Mouse (Mus musculus) heart, embryonic 14.5 days (tissue): ENCODE measurements around the gene Glrx2. TPM values are rescaled to one million over a fixed set of nuclear protein-coding genes. Genes with fewer than 3 reads are reported as not detected.
A peak's percentile ranks its signal among the peaks of the same experiment; 100 is the strongest.

Source experiments
- ATAC-seq: fragments of 200-750 bp; cut with Nextera tagmentation; 2 replicates; pipeline ENCODE4 v1.8.0; 2017; ENCODE audit warnings: low read depth, moderate TSS enrichment; ENCODE audit not compliant: insufficient number of reproducible peaks, insufficient read depth, low FRiP score
- H3K27ac ChIP-seq, 2 experiments: fragments of 200-500 bp in 1 of 2; fragments of 300-500 bp in 1 of 2; sonication (generic) in 1 of 2; replicated peaks in 1 of 2; 2 replicates each; pipeline ENCODE4 v1.5.1; 2012 to 2014; ENCODE audit warnings: low read depth in 2 of 2, low read length in 2 of 2, control low read depth in 1 of 2, mild to moderate bottlenecking in 1 of 2, mixed read lengths in 1 of 2; ENCODE audit not compliant: control insufficient read depth in 1 of 2, insufficient read depth in 1 of 2
- H3K27me3 ChIP-seq: fragments of 300-500 bp; sonication (generic); 2 replicates; pipeline ENCODE4 v1.6.1; 2014; ENCODE audit warnings: mild to moderate bottlenecking, low read length, control low read depth; ENCODE audit not compliant: control insufficient read depth, insufficient read depth
- H3K36me3 ChIP-seq: fragments of 300-500 bp; sonication (generic); 2 replicates; pipeline ENCODE4 v1.6.1; 2014; ENCODE audit warnings: mild to moderate bottlenecking, control low read depth, low read length, mixed read lengths; ENCODE audit not compliant: control insufficient read depth, insufficient read depth
- H3K4me1 ChIP-seq, 2 experiments: fragments of 200-500 bp in 1 of 2; fragments of 300-500 bp in 1 of 2; sonication (generic) in 1 of 2; 2 replicates each; pipeline ENCODE4 v1.6.1; 2012 to 2014; ENCODE audit warnings: low read length in 2 of 2, control low read depth in 1 of 2, mixed read lengths in 1 of 2; ENCODE audit not compliant: control insufficient read depth in 2 of 2, insufficient read depth in 2 of 2
- H3K4me2 ChIP-seq: fragments of 300-500 bp; sonication (generic); 2 replicates; pipeline ENCODE4 v1.6.1; 2014; ENCODE audit warnings: mild to moderate bottlenecking, low read length
- H3K4me3 ChIP-seq, 2 experiments: fragments of 200-500 bp in 1 of 2; fragments of 300-500 bp in 1 of 2; sonication (generic) in 1 of 2; 2 replicates each; pipeline ENCODE4 v1.5.1; 2012 to 2014; ENCODE audit warnings: low read length in 2 of 2, mild to moderate bottlenecking in 2 of 2, control low read depth in 1 of 2, low read depth in 1 of 2, moderate library complexity in 1 of 2; ENCODE audit not compliant: control insufficient read depth in 1 of 2, insufficient read depth in 1 of 2
- H3K9ac ChIP-seq: fragments of 300-500 bp; sonication (generic); 2 replicates; pipeline ENCODE4 v1.6.1; 2014; ENCODE audit warnings: mild to moderate bottlenecking, low read length
- H3K9me3 ChIP-seq: fragments of 300-500 bp; sonication (generic); 2 replicates; pipeline ENCODE4 v1.6.1; 2016; ENCODE audit warnings: low read length, control low read depth; ENCODE audit not compliant: control insufficient read depth
- WGBS: fragments of 180-500 bp; shearing (Covaris S2); extraction: QIAGEN DNeasy Blood & Tissue Kit; methylation state at CpG from one replicate; pipeline ENCODE4 v1.1.7; 2014; 5-methylcytosine and 5-hydroxymethylcytosine counted together
- polyA plus RNA-seq: library from polyadenylated mRNA; unstranded; fragments of >200 nt; fragmentation: Nextera tagmentation; extraction: Ambion mirVana; gene quantifications from 2 replicates; pipeline ENCODE4 v1.2.1, GENCODE M21; 2014

Glrx2 gene
- polyA plus RNA-seq, 1 experiment from 2014 or later = 82.1 TPM

DNA sequence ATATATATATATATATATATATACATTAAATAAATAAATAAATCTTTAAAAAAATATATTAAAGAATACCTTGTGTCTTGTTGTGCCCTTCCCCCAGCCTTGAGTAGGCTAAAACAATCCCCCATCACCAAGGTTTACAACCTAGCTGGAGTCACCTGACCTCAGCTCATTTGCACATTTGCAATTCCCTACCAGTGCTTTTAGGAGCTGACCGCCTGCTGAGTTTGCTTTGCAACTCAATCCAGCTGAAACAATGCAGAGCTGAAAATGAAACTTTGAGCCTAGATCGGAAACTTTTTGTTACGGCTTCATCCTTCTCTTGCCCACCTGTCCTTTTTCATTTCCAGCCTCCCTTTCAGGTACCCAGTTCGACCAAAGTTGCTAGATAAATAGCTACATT, 15.6 kb downstream of the Glrx2 start:
- WGBS = 64% methylated on average over 4 of the region's 4 CpGs
- Histone ChIP-seq H3K27ac (no peak overlapping the region), H3K4me3 (no peak overlapping the region), H3K4me2 (no peak overlapping the region), H3K9me3 (0 out of 2 replicates have a peak, but pooled peaks cover 3% of the 10 kb centered on the region), H3K9ac (no peak overlapping the region), H3K36me3 (no peaks in the 10 kb centered on the region), H3K4me1 (no peaks in the 10 kb centered on the region), H3K27me3 (no peaks in the 10 kb centered on the region)
- ATAC-seq = no peak

DNA sequence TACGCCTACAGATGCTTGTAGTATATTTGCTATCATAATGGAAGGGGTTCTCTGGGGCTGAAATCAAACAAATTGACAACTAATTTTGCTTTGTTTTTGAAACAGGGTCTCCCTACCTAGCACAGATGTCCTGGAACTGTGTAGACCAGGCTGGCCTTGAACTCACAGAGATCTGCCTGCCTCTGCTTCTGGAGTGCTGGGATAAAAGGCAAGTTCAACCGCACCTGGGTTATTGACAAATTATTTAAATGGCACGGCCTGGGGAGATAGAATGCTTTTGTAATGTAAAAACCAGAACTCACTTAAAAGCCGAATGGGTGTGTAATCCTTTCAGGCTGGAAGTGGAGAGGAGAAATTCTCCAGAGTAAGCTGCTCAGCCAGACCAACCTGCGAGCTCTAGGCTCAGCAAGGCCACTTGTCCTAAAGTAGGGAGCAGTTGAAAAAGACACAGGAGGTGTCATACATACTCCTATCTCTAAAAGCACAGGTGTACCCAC, 17.8 kb downstream of the Glrx2 start:
- Histone ChIP-seq H3K4me1 (no peaks in the 10 kb centered on the region), H3K27me3 (no peaks in the 10 kb centered on the region), H3K4me2 (no peak overlapping the region), H3K27ac (no peak overlapping the region), H3K36me3 (no peaks in the 10 kb centered on the region), H3K9me3 (0 out of 2 replicates have a peak, but pooled peaks cover 3% of the 10 kb centered on the region), H3K9ac (no peak overlapping the region), H3K4me3 (no peak overlapping the region)
- ATAC-seq = no peak
- 73% methylated on average over 5 of the region's 5 CpGs for WGBS

DNA sequence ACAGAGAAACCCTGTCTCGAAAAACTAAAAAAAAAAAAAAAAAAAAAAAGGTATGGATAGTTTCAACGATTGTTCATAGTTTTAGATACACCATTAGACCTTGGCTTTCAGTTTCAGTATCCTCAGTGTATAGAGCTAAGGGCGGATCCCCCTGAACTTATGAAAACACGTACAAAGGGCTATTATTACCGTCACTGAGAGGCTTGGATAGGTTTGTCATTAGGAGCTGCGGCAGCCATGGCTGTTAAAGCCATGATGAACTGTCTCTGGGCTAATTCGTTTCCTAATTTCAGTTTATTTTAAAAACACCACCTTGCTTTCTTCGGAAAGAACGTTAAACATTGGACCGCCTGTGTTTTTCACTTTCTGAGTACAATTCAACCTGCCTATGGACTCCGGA, 22.7 kb downstream of the Glrx2 start:
- ATAC-seq = no peak
- Histone ChIP-seq H3K4me1 (peaks cover 0 to 2% of the 10 kb centered on the region in 2 experiments; a peak in 1 of 4 replicates), H3K9ac (peak overlapping the region; percentile 85), H3K27me3 (no peaks in the 10 kb centered on the region), H3K4me2 (peak overlapping the region; percentile 90), H3K4me3 (peak overlapping the region; percentile 80 to 87), H3K36me3 (peaks cover 21% of the 10 kb centered on the region), H3K27ac (no peak overlapping the region), H3K9me3 (no peaks in the 10 kb centered on the region)
- 25% methylated on average over 10 of the region's 11 CpGs for WGBS

DNA sequence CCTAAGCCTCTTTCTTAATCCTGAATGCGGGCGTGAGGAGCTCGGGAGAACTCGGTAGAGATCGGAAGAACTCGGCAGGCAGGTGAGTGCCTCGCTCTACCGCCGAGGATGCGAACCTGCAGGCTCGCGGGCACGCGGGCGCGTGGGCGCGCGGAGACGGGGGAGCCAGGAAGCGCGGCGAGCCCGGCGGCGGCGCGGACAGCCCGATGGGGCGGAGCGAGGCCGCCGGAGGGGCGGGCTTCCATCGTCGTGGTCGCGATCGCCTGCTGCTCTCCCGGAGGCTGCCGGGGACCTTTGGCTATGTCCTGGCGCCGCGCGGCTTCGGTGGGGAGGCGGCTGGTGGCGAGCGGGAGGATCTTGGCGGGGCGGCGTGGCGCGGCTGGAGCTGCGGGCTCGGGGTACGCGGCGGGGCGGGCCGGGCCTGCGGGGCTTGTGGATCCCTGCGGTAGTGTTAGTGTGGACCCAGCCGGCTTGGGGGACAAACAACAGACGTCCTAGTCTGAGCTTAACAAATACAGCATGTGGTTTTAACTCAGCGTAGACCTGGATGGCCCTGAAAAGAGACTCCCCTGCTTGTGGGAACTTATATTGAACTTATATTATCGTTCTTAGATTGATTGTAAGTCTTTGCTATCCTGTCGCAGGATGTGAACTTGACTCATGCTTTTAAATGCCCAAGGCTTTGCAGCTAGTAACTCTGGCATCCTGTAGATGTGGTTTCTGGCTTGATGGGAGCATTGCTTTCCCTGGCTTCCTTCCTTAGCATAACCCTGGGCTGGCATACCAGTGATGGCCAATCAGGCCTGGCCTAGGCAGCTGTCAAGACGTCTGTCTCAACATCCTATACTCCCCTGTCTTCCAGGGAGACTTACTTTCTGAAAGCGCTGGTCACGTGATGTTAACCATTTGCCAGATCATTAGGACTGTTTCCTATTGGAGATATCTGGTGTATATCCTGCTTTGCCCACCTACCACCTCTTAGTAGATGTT, 23.5 kb downstream of the Glrx2 start:
- Histone ChIP-seq H3K9me3 (no peaks in the 10 kb centered on the region), H3K36me3 (peaks cover 29% of the 10 kb centered on the region), H3K4me3 (peak overlapping the region; percentile 80 to 87), H3K9ac (peak overlapping the region; percentile 85), H3K27me3 (no peaks in the 10 kb centered on the region), H3K4me2 (peak overlapping the region; percentile 90), H3K4me1 (peaks cover 0 to 2% of the 10 kb centered on the region in 2 experiments; a peak in 1 of 4 replicates), H3K27ac (peak overlapping the region; percentile 65 to 86; a peak in 3 of 4 replicates)
- under 1% methylated on average over 60 of the region's 71 CpGs for WGBS
- peak; percentile 87 for ATAC-seq

DNA sequence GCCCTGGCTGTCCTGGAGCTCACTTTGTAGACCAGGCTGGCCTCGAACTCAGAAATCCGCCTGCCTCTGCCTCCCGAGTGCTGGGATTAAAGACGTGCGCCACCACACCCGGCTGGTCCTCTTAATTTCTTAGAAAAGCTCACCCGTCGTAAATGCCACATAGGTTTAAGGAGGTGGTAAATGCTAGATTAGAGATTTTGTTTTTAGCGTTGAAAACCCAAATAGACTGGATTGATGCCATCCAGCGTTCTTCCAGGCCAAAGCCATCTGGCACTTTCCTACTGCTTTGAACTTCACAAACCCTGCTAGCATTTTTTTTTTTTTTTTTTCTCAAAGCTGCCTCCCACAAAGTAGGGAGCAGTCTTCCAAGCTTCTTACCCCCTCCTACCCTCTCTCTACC, 24.4 kb downstream of the Glrx2 start:
- no peaks in the 10 kb centered on the region for H3K27me3 ChIP-seq
- no peak overlapping the region for H3K4me3 ChIP-seq
- H3K27ac ChIP-seq = no peak overlapping the region
- peaks cover 0 to 2% of the 10 kb centered on the region in 2 experiments; a peak in 1 of 4 replicates for H3K4me1 ChIP-seq
- H3K9ac ChIP-seq = no peak overlapping the region
- peak overlapping the region; percentile 90 for H3K4me2 ChIP-seq
- H3K36me3 ChIP-seq = peaks cover 38% of the 10 kb centered on the region
- WGBS = 80% methylated on average over 10 of the region's 10 CpGs
- no peaks in the 10 kb centered on the region for H3K9me3 ChIP-seq
- no peak for ATAC-seq

DNA sequence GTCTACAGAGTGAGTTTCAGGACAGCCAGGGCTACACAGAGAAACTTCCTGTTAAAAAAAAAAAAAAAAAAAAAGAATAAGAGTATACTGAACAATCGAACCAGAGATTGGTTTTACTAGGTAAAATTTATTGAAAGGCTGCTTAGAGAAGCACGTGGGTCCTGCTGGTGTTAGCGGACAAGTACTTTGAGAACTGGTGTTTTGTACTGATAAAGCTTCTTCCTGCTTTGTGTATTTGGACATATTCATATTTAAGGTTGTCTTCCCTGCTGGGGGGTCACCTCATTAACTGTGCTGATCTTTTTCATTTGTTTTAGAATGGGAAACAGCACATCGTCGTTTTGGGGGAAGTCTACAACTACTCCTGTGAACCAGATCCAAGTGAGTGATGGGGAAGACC, 25.2 kb downstream of the Glrx2 start:
- ATAC-seq = no peak
- no peak overlapping the region for H3K27ac ChIP-seq
- 85% methylated on average over 5 of the region's 5 CpGs for WGBS

DNA sequence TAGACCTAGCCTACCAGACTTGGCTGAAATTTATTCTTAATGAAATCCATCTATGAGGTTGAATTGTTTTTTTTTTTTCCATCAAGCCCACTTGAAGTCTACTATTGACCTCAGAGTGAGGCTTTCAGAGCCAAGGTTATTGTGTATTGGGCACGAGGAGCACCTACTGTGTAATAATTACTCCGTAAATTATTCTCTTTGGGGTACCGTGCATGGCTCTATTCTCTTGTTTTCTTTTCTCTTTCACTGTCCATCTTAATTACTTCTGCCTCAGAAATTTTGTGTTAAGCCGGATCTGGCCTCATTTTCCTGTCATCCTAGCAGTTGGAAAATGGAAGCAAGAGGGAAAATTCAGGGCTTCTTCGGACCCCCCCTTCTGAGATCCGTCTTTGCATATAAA, 26.0 kb downstream of the Glrx2 start:
- H3K27ac ChIP-seq = no peak overlapping the region
- ATAC-seq = no peak
- H3K36me3 ChIP-seq = peaks cover 54% of the 10 kb centered on the region
- H3K4me3 ChIP-seq = no peak overlapping the region
- H3K27me3 ChIP-seq = no peaks in the 10 kb centered on the region
- H3K9me3 ChIP-seq = no peaks in the 10 kb centered on the region
- peaks cover 0 to 2% of the 10 kb centered on the region in 2 experiments; a peak in 1 of 4 replicates for H3K4me1 ChIP-seq
- H3K9ac ChIP-seq = no peak overlapping the region
- H3K4me2 ChIP-seq = no peak overlapping the region
- 92% methylated on average over 6 of the region's 6 CpGs for WGBS

More for the DNA sequence above, 25.2 kb downstream of the Glrx2 start:
- Histone ChIP-seq H3K4me1 (peaks cover 0 to 2% of the 10 kb centered on the region in 2 experiments; a peak in 1 of 4 replicates), H3K36me3 (peaks cover 46% of the 10 kb centered on the region), H3K4me2 (no peak overlapping the region), H3K9me3 (no peaks in the 10 kb centered on the region), H3K27me3 (no peaks in the 10 kb centered on the region), H3K9ac (no peak overlapping the region), H3K4me3 (no peak overlapping the region)
